Mouse (Mus musculus) thymus, postnatal 4 days (tissue): ENCODE results near the gene Acsl5.

ENCODE experiments used
- DNase-seq: peaks from one replicate; pipeline ENCODE4 v3.0.0; 2021

The Acsl5 gene

DNA sequence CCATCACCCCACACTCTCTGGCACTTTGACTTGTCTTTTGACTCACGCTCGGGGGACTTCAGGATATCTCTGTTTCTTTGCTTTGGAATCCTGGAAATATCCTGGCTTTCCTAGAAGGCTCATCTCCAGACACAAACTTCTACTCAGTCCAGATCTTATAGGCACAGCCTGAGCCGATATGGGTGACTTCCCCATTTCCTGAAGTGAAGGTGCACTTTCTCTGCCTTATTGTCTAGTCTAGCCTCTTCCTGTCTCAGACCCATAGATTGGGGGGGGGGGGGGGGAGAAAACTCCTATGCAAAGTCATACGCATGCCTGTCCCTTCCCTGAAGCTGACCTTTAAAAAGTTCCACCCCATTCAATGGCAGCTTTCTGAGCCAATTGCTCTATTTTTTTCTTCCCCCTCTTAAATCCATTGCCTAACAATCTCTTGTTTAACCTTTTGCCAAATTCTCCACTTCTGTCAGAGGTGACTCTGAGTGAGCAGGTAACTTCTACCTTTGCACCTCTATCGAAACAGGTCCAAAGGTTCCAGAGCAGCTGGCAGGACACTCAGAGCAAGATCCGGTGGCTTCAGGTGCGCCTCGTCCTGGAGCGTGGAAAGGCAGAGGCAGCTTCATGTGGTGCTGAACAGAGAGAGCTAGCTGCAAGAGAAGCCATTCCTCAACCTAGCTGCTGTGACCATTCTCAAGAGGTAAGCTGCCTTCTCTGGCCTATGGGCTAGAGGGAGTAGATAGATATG is at the start of gene Acsl5:
Acsl5 (plus strand) TSS at position 556 of the 742 bp plus-strand sequence.
- DNase-seq = no peak

- DNase-seq = peak; percentile 33
Observed at GRCm38 (mm10) chr19:55206482-55207138, 45.1 kb upstream of the Acsl5 start.

DNA sequence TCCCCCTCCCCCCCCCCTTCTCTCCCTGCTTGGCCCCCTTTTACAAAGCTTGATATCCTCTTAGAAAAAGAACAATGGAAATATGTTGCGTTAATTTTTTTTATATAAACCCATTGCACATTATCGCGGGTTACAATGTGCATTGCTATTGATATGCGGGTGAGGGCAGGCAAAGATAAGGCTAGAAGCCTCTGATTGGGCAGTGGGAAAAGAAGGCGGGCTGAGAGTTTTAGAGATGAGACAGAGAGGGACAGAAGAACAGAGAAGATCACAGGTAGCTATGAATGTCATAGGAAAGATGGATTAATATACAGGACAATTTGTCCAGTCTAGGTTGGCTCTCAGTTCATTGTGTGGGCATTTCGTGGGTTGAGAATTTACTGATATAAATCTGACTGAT is 44.5 kb upstream of the Acsl5 start:
- no peak for DNase-seq

DNA sequence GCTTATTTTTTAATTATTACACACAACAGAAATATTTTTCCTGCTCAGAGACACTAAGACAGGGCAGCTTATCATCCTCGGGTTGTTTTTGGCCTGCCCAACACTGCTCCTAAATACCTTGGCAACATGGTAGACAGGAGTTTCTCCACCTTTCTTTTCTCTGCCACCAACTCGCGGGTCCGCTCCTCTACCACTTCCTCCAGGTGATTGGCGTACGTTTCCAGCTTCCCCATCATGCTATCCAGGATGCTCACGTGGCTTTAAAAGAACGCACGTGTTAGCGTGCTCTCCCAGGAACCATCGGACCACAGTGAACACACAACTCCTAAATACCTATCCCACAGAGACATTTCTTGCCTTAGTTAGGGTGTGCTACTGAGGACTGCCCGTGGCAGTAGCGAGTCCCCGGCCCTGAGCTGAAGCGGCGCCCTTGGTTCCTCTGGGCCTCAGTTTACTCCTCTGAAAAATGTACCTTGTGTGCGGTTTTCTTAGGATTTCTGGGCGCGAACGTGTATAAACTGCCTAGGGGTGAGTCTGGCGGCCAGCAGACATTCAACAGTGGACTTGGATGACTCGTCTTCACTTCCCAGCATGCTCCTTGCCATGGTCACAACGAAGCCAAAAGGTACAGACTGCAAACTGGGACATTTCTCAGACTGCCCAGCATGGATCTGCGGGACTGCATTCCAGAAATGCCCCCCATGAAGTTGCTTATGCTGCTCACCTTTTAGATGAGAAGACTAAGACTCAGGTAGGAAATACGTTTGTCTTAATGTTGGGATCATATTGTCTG is 43.8 kb upstream of the Acsl5 start:
- no peak for DNase-seq

DNA sequence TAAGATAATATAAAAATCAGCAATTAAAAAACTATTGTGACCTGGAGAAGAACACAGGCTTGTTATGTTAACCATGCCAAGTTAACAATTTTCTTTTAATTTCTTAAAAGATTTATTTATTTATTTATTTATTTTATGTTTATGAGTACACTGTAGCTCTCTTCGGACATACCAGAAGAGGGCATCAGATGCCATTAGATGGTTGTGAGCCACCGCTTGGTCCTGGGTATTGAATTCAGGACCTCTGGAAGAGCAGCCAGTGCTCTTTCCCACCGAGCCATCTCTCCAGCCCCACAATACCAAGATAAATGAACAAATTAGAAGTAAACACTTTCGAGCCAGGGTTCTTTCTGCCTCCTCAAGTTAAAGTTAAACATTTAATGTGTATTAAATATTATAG is 43.1 kb upstream of the Acsl5 start:
- DNase-seq = no peak

- DNase-seq = no peak
Observed at GRCm38 (mm10) chr19:55209084-55209483, 42.7 kb upstream of the Acsl5 start.

DNA sequence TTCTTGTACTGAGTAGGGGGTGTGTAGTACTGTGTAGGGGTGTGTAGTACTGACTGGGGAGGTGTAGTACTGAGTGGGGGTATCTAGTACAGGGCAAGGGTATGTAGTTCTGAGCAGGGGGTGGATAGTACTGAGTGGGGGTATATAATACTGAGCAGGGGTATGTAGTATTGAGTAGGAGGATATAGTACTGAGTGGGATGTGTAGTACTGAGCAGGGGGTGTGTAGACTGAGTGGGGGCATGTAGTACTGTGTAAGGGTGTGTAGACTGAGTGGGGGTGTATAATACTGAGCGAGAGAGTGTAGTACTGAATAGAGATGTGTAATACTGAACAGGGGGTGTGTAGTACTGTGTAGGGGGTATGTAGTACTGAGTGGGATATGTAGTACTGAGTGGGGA is 40.0 kb upstream of the Acsl5 start:
- no peak for DNase-seq

DNA sequence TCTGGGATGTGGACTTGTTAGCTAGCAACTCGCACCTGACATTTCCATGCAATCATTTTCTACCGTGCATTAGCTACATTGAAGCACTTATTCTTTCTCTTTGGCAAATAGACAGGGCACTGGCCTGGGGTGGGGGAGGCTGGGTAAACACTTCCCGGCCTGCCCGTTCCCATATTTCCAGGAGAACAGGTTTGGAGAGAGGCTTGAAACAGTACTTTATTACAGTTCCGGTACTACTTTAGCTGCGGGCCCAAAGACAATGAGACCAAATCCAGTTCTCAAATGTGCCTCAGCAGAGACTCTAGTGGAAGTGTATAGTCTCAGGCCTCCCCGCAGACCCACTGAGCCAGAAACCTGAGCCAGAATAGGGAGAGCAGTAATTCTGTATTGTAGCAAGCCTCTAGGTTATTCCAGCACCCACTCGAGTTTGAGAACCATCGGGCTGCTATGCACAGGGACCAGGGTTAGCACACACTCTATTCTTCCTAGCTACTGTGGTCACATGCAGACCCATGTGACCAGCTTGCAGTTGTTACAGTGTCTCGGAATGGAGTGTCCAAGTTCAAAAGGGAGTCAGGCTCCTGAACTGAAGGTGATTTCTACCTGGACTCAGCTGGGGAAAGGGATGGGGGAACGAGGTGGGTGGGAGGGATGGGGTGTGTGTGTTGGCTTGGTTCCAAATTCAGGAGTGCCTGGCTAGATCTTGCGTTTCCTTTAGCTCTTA is 38.0 kb upstream of the Acsl5 start:
- DNase-seq = no peak

GRCm38 (mm10) chr19:55216876-55217275 is 34.9 kb upstream of the Acsl5 start:
- no peak for DNase-seq

DNA sequence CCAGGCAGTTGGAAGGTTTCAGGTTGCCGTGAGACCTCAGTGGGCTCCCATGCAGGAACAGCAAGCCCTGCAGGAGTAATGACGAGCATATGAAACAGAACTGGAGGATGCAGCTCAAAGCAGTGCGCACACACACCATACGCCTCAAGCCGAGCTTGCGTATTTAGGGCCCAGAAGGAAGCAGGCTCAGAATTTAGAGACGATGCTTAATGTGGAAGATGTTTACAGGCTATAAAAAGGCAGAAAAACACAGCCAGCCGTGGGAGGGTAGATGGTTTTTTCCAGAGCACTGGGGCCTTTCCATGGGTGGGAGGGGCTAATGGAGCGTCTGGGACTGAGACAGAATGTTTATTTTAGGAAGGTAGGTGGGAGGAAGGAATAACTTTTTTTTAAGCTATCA is 34.4 kb upstream of the Acsl5 start:
- DNase-seq = no peak

DNA sequence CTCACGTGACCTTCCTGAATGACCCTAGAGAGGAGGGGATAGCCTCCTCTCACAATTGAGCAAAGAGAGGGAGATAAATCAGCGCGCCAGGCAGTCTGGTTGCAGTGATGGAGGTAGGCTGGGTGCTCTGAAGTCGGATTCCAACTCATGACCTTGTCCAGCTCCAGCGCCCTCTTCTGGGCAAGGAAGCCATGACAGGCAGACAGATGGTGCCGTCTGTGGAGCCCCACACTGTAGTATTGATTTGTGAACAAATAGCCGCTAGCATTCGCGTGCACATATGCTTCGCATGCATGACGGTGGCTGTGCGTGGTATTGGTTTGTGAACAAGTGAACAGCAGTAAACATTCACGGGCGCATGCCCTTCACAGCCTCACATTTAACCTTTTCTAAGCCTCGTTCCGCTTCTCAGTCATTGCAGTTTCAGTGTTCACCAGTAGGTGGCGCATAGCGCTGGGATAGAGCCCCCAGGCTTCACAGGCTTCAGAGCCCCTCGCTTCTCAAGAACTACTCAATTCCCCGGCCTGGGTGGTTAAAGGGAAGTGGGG is 33.5 kb upstream of the Acsl5 start:
- DNase-seq = peak; percentile 91

DNA sequence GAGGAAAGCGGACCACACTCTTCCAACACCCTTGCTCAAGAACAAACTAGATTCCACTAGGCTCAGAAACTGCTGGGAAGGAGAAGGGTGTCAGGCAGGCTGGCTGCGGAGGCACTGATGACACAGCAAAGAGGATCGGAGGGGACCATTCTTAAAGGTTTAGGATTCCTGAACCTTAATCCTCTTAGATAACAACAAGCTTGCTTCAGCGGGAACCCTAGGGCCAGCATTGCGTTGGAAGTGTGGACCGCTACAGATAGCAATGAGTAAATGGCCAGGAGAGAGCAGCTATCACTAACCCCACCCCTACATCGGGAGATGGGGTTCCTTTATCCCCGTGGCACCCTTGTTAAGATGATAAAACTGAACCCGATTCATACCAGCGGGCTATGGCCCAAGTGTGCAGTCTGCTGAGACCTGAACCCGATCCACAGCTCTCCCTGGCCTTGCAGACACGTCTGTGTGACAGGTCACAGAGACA is 33.0 kb upstream of the Acsl5 start:
- no peak for DNase-seq

- DNase-seq = no peak
Observed at GRCm38 (mm10) chr19:55219359-55219758, 32.4 kb upstream of the Acsl5 start.

DNA sequence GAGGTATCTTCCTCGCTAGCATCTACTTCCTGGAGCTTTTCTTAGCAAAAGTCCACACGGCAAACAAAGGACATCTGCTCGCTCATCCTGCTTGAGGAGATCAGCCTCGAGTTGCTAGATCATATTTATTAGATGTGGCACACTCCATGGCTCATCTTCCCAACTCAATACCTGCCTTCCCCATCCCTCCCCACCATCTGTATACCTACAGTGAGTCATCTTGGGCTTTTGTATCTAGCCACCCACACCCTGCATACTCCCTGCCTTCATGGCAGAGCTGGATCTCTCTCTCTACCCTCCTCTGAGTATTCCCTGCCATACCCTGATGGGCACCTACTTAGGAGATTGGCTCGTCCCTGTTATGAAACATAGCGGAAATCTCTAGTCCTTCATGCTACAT is 30.5 kb upstream of the Acsl5 start:
- no peak for DNase-seq

GRCm38 (mm10) chr19:55222268-55222667 is 29.5 kb upstream of the Acsl5 start:
- no peak for DNase-seq

GRCm38 (mm10) chr19:55226621-55227020 is 25.1 kb upstream of the Acsl5 start:
- no peak for DNase-seq

GRCm38 (mm10) chr19:55227135-55227534 is 24.6 kb upstream of the Acsl5 start:
- DNase-seq = peak; percentile 17

DNA sequence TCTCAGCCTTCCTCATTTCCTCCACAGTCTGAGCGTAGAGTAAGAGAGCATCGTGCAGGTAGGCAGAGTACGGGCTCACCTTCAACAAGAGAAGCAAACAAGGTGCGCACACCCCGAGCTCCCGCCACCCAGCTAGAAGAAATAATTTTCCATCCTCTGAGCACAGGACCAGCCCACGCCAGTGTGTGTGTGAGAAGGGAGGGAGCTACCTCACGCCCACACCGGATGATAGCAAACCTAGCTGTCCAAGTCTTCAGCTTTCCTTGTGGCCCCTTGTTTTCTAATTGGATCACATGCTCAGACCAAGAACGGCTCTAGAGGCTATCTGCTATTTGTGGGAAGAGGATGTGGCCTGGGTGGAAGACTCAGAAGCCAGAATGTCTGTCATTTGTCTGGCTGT is 20.7 kb upstream of the Acsl5 start:
- DNase-seq = no peak

DNA sequence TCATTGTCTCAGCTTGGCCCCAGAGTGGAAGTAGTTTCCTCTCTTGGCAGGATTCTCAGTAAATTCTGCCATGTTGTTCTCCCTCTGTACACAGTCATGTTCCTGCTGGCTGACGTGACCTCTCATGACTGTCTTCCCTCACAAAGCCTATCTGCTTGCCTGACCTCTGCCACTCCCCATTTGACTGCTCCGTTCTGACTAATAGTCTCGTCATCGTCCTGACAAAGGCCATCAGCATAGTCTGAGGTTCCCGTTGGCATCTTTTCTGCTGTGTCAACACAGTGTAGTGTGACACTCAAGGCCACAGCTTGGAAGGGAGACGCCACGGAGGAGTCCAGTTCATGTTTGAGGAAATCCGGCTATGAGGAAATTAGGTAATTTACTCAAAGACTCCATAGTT is 19.6 kb upstream of the Acsl5 start:
- no peak for DNase-seq

DNA sequence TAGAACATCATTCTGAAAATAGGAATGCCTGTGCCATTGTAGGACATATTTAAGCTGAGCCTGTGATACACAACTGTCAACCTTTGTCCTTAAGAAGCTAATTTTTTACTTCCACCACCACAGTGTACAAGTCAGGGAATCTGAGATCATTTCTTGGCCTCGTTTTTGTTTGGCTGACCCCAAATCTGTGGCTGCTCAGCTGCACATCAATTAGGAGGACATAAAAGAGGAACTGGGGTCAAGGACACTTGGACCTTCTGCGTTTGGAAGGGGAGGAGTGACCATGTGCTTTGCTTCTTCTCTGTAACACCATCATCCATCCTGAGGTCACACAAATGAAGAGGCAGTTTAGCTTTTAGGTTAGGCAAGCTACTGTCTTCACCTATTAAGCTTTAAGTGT is 15.7 kb upstream of the Acsl5 start:
- no peak for DNase-seq

GRCm38 (mm10) chr19:55236564-55236963 is 15.2 kb upstream of the Acsl5 start:
- DNase-seq = no peak

- no peak for DNase-seq
Observed at GRCm38 (mm10) chr19:55239766-55240426, 11.8 kb upstream of the Acsl5 start.
